Mouse (Mus musculus): ENCODE results near the gene Rpl3. TPM values are rescaled to one million over a fixed set of nuclear protein-coding genes. Genes with fewer than 3 reads are reported as not detected.

Gene Rpl3
- polyA plus RNA-seq, 3 experiments from 2014 or later: 2,844 to 4,969 (median 3,861) TPM

DNA sequence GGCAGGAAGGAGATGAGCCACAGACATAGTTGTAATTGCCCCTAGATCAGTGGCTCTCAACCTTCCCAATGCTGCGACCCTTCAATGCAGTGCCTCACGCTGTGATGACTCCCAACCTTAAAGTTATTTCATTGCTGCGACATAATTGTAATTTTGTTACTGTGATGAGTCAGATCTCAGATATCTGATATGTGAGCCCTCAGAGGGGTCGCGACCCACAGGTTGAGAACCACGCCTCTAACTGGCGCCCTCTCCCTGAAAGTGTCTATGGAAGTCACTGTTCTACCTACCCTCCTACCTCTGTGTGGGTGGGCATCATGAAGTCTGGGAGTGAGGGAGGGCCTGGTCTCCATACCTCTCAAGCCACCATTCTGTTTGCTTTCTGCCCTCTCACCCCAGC is 22.7 kb upstream of the Rpl3 start:
- no peak for ATAC-seq

DNA sequence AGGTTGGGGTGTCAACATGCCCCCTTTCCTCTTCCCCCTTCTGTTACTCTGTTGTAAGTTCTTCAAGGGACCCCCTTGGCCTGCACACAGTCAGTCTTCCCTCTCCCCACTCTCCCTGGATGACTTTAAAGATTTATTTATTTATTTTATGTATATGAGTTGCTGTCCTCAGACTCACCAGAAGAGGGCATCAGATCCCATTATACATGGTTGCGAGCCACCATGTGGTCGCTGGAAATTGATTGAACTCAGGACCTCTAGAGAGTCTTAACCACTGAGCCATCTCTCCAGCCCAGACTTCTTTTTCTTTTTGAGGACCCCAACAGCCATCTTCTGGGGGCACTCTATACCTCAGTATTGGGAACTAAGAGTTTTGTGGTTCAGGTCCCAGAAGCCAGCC is 20.8 kb upstream of the Rpl3 start:
- ATAC-seq: no peak

DNA sequence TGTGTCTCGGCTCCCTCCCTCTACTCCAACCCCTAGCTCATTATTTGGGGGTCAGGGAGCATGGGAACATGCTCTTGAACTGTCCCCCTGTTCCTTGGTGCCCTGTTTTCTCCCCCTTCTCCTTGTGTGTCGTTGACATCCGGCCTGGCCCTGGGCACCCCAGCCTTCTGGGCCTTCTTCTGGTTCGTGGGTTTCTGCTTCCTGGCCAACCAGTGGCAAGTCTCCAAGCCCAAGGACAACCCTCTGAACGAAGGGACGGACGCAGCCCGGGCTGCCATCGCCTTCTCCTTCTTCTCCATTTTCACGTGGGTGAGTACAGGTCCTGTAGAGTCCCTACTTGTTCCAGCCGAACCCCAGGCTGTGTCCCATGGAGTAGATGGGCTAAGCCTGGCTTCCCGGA is 19.8 kb upstream of the Rpl3 start:
- no peak for ATAC-seq

DNA sequence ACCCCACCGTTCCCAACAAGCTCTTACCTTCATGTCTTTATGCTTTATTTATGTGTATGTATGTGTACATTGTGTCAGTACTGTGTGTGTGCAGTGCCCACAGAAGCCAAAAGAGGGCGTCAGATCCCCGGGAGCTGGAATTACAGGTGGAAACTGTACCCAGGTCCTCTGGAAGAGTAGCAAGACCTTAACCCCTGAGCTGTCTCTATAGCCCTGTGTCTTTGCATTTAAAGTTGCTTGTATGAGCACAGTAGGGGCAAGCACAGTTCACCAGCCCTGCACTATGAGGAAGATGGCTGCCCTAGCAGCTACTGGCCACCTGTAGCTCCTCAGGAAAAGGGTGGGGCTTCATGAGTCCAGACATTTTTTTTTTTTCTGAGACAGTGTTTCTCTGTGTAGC is 15.9 kb upstream of the Rpl3 start:
- no peak for ATAC-seq

DNA sequence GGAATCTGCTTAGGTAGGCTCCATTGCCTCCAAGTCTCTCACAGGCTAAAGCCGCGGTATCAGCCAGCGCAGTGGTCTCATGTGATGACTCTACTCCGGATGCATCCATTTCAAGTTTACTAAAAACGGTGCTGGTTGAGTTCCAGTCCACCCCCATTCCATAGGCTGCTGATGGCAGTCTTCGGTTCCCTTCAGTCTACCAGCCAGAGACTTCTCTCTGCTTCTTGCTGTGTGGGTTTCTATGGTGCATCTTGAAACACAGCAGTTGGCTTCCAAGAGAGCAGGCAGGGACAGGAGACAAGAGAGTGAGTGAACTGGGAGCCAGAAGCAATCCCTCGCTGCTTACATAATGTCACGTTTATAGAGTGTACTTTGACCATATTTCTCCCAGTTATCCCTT is 15.5 kb upstream of the Rpl3 start:
- ATAC-seq: no peak

DNA sequence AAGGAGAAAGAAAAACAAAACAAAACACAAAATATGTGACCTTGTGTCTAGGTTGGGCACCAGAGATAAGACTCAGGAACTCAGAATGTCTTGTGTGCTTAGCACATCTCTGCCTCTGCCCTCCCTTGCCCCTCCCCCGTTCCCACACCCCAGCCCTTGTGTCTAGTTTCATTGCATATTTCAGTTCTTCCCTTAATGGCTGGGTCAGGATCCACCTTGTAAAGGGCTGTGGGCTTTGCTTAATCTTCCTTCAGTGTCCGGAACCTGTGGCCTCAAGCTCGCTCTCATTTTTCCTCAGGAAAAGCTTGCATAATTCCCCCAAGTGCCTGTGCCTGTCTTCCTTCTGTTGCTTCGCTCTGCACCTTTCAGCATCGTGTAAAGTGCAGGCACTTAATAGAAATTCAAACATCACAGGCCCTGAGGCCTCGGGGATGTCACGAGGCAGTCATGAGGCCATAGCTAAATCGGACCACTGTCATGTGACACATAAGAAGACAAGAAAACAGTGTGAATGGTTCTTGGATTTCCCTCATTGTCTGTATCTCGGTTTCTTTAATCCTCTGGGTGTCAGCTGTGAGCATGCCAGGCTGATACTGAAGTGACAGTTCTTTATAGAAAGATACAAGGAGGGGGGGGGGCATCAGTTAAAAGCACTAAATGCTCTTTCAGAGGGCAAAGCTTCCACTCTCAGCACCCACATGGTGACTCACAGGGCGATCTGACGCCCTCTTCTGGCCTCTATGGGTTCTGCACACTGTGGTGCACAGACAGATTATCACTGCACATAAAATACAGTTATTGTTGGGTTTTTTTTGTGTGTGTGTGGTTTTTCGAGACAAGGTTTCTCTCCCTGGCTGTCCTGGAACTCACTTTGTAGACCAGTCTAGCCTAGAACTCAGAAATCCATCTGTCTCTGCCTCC is 14.1 kb upstream of the Rpl3 start:
- ATAC-seq: no peak

DNA sequence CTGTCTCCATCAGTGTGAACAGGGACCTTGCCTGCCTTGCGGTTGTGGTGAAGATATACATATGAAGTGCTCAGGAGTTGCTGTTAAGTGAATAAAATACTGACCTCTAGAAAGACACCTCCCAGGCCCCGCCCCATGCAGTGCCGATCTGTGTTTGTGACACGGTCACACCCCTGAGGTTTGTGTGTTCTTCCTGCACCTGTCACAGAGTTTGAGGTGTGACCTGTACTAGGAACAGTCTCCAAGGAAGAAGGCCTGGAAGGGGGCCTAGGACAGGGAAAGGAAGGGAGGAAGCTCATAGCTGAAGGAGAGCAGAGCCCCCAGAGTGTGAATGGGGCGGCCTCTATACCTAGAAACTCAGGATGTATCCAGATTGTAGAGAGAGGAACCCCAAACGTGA is 10.8 kb upstream of the Rpl3 start:
- ATAC-seq: no peak

DNA sequence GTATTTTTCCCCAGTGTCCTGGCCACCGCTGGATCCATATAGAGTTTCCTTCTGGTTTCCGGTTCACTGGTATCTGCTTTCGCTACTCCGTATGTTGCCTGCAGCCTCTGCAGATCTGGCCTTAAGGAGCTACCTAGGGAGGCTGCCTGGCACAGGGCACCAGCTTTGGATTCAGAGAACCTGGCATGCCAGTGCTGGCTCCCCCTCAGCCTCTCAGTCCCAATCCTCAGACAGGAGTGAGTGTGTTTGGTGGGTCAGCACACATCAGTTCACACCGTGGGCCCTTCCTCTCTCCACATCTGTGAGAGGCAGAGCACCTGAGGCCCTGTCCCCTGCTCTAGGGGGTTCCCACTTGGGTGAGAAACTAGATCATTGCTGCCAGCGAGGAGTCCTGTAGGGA is 9.8 kb upstream of the Rpl3 start:
- no peak for ATAC-seq

DNA sequence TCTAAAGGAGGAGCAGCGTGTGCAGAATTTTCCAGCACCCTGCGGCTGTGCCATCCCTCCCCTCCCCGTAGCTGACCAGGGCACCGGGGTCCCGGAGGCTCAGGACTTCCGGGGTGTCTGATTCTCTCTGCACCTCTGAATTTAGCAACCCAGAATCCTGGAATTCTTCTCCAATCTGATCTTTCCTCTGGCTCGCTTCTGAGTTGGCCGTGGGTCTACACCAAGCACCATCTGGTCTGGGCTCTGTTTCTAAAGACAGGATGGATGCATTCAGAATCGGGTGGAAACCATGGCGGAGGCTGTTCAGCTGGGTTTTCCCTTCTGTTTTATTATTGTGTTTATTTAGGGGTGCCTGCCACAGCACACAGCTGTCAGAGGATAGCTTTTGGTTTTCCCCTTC is 9.2 kb upstream of the Rpl3 start:
- no peak for ATAC-seq

DNA sequence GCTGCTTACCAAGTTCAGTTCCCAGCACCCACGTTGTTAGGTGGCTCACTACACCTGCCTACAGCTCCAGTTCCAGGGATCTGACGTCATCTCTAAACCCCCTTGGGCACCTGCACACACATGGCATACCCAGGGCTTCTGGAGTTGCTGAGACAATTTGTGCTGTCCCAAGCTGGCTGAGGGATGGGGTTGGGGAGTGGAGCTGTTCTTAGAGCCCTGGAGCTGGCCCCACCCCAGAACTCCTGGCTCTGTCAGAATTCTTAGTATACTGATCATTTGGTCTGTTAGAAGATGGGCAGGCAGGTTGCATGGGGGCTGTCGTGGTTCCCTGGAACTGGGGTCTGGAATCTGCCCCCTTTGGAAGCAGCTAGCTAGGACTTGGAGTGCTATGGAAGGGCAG is 8.5 kb upstream of the Rpl3 start:
- ATAC-seq: no peak

DNA sequence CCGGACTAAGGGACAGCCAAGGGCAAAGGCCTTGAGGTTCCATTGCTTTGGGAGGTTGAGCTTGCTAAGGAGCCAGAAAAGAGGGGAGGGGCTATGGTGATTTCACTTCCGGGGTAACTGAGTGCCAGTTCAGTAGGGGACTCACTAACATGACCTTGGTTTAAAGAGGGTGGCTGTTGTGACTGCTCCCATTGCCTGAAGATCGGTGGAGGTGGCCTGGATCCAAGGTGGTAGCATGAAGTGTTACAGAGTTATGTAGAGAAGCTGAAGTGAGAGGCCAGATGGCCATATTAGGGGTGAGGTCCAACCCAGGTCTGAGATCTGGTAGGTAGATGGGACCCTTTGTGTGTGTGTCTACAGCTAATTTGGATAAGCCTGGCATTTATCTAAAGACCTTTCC is 7.8 kb upstream of the Rpl3 start:
- ATAC-seq: no peak

DNA sequence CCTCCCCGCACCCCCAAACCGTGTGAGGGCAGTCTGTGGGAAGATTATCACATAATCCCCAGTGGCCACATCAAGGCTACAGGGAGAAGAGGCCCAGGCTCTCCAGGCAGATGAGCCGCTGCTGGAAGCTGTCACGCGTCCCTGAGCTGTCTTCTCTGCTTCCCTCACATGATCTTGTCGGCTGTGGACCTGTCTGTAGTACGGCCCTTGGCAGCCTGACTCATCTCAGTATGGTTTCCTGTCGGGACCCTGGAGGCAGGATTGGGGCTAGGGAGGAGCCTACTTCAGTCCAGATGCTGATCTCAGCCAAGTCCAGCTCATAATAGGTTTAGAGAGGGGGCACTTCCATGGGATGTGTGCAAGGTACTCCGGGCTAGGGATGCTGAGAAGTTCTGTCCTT is 7.1 kb upstream of the Rpl3 start:
- no peak for ATAC-seq

DNA sequence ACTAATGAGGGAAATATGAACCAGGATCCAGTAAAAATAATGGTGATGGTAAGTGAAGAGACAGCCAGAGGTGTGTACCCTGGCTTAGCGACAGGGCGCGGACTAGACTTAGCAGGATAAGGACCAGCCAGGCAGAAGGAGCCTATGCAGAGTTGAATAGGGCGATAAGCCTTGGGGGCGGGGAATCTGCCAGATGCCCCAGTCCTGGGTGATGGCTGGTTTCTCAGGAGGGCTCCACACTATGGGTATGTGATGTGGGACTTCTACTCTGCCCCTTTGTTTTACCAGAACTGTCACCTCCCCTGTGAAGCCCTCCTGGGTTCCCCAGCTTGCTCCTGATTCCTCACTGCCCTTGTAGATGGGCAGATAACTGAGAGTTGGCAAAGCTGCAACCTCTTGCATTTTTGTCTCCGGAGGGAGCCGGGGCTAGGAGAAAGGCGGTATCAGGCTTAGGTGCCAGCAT is 6.4 kb upstream of the Rpl3 start:
- no peak for ATAC-seq

DNA sequence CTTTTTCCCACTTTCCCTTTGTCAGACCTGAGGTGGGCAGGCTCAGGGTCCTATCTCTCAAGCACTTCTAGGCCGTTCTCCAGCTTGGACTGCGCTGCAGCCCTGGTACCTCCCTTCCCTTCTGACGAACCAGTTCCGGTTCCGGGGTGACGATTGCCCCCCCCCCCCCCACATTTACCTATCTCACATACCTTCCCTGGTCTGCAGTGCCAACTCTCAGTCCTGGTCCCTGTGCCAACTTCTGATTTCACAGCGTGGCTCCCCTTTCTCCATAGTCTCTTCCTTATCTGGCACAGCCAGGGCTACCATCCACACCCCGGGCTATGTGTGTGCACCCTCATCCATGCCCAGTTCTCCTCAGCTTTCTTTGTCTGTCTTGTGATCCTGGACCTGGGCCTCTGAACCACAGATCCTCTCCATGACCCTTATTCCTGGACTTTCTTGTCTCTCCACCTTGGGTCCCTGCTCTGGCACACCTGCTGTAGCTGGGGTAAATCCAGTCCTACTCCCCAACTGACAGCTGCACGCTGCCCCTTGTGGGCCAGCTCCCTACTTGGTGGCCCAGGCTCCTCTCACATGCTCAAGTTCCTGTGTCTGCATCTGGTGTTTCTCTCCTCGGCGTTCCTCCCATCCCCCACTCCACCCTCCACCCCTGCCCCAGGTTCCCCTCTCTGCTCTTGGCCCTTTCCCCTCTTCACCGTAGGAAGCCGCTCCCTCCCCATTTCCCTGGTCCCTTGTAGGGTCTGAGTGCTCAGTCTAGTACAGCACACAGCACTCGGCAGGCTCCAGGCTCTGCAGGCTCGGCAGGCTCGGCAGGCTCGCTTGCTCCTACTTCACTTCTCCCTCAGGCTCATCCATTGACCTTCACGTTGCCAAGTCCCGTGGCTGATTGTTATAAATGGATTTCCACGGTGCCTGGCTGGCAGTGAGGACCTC is 5.5 kb upstream of the Rpl3 start:
- ATAC-seq: no peak

DNA sequence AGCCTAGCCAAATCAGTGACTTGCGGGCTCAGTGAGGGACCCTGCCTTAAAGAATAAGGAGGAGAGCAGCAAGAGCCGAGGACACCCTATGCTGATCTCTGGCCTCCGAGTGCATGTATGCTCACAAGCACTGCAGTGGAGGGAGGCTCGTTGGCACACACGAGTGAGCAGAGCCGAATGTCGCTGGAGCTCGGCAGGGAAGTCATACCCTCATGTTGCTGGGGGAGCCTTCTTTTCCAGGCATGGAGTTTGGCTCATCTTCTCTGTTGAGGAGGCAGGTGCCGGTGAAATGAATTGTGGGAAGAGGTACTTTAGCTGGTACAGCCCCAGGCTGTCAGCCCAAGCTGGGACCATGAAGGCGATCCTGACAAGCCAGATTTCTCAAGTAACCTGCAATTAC is 4.7 kb upstream of the Rpl3 start:
- no peak for ATAC-seq

DNA sequence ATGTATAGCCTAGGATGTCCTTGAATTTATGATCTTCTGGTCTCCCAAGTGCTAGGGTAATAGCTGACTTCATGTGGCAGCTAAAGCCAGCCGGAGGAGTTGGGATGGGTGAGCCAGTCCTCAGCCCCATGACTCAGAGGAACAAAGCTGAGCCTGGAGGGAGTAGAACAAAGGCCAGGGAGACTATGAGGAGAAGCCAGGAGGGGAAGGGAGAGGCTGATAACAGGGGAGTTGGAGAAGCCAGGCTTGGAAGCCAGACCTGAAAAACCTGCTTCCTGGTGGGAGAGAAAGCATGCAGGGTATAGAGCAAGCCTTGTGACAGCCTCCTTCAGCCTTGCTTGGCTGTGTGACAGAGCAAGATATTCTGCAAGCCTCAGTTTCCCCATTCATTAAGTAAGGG is 3.9 kb upstream of the Rpl3 start:
- ATAC-seq: no peak

DNA sequence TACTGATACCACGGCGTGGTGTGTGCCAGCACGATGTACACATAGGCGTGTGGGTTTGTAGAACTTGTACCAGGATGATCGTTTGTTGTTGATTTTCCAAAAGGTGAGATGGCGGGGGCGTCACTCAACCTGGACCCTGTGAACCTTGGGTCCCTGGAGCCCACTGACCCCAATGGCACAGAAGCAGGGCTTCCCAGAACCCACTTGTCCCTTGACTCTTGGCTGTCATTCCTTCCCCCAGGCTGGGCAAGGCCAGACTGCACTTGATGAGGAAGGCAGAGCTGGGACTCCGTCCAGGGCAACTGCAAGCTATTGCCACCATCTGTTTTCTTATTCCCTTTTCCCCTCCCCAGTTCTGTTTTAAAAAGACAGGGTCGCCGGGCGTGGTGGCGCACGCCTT is 2.5 kb upstream of the Rpl3 start:
- no peak for ATAC-seq

DNA sequence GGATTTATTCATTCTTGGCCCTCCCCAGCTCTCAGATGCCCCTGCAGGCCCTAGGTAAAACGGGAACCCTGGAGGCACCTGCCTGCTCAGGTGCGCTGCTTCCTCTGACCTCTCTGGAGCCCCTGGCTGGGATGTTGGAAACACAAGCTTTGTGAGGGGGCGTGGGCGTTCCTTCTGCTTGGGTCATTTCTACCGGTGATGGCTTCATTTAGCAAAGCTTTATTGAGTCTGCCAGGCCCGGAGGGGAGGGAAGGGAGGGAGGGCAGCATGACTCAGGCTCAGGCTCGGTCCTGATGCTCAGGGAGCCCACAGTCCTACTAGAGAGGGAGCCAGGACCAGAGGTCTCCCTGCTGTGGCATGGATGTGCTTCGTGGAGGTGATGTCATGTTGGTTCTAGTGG is 931 bp upstream of the Rpl3 start:
- no peak for ATAC-seq

DNA sequence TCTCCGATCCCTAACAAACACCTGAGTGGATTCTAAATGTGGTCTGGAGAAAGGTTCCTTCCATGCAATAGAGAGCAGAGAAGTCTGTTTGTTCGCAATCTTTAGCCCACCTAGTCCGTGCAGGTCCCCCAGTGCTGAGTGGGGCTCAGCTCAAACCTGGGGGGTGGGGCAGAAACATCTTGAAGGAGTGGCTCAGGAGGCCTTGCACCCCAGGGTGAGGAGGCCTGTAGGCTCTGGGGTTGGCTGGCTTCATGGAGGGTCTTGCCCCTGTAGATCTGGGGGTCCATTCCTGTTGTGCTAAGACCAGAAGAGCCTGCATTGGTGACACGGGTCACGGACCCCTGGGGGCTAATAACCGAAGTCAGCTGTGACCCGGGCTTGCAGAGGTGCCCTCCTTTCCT is 373 bp upstream of the Rpl3 start:
- no peak for ATAC-seq

DNA sequence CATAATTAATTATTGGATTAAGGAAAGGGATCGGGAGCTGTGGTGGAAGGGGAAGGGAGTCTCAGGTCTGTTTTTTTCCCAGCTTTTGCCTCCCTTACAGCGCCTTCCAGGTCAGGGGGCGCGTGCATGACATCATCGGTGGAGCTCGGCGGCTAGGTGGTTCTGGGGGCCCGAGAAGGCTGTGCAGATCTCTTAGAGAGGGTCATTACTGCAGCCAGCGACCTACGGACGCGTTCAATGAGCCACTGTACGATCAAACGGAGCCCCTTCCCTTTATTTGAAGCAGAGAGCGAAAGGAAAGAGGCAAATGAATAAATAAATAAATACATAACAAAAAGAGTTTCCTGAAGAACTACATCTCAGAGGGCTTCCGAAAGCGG is 937 bp downstream of the Rpl3 start:
- no peak for ATAC-seq

DNA sequence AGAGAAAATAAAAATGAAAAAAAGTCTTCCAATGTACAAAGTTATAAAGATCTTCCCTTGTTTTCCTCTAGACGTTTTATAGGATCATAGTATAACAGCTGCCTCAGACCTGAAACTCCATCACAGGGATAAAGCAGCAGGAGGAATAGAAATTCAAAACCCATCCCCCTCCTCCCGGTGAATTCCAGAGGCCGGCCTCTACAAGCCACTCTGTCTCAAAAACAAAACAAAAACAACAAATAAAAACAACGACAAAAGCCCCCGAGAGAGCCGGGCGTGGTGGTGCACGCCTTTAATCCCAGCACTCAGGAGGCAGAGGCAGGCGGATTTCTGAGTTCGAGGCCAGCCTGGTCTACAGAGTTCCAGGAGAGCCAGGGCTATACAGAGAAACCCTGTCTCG is 1.5 kb downstream of the Rpl3 start:
- no peak for ATAC-seq

DNA sequence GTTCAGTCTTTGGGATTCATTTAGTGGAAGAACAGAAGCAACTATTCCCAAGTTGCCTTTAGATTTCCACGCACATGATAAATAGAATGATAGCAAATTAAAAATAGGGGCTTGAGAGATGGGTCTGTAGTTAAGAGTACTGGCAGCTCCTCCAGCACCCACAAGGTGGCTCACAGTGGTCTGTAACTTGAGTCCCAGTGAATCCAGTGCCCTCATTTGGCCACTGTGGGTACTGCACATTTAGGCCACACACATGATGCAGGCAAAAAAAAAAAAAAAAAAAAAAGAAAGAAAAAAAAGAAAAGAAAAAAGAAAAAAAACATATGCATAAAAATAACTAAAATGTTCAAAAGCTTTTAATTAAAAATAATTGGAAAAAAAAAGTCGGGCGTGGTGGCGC is 3.0 kb downstream of the Rpl3 start:
- ATAC-seq: peak; percentile 86

DNA sequence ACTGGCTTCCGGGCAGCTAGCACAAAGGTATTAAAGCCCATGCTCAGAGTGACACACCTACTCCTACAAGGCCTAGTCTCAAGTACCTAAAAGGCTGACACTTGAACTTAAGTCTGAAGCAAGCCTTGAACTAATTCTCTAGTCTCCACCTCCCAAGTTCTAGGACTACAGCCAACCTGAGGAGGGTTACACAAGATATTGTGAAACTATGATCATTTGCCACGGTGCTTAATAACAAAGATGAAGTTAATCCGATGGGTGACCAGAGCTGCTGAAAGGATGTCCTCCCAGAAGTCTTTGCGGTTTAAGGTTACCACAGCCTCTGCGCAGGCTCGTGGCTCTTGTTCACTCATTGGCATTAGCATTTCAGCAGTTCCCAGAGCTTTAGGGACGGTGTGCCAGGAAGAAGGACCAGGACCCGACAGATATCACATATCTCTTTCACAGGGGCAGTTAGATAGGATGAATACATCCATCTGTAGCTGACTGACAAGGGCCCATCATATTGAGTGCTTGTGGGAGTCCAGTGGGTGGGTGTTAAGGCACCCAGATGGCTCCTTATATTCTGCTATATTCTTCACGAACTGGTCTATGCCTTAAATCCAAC is 4.2 kb downstream of the Rpl3 start:
- no peak for ATAC-seq

Data from inflammation-experienced regulatory T-cells, adult 6 months (primary cell).